Mouse (Mus musculus) effector memory CD4-positive, alpha-beta T cell, adult 5 months (primary cell): ENCODE data around the gene Tchh. TPM values are rescaled to one million over a fixed set of nuclear protein-coding genes. Genes with fewer than 3 reads are reported as not detected.

ENCODE experiments used
- polyA plus RNA-seq: library from polyadenylated mRNA; unstranded; fragments of 100-300 nt; shearing (Covaris generic); gene quantifications from one replicate; pipeline ENCODE4 v1.2.1, GENCODE M21; 2017

Tchh gene
- polyA plus RNA-seq, result 0.21 TPM

GRCm38 (mm10) chr3:93442030-93442429 is at the start of gene Tchh:
Gene Tchh, plus strand, starts transcription at chr3:93442330.

DNA sequence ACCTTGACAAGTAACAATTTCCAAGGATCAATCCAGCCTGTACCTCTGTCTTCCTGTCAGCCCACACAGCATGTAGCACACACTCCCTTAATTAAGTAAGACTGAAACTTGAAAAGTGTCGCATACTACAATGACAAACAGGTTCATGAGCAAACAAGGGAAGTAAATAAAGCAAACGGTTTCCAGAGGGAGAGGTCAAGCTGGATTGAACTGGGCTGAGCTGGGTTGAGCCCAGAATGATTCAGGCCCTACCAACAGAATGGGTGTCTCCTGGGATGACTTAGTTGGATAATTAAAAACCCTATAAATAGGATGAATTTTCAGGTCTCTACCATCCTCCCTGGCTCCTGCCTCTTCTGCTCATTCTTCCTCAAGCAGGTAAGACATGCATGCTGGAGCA is 48.8 kb upstream of the Tchh start, which contains the start of gene Rptn:
TSS of gene Rptn (plus strand) at position 334 of the 400 bp plus-strand sequence.

GRCm38 (mm10) chr3:93468561-93468960 is 26.4 kb downstream of the Tchh start, which contains the start of gene Tchhl1:
Gene Tchhl1, plus strand, starts transcription at chr3:93468754.

Other genes with a start within 250 kb of the Tchh start
- not detected for gene Flg2, start 245.1 kb upstream of the Tchh start, polyA plus RNA-seq
- gene Flg, start 168.8 kb upstream of the Tchh start, polyA plus RNA-seq, result not detected
- not detected for gene Hrnr, start 122.6 kb upstream of the Tchh start, polyA plus RNA-seq
- gene Rptn, start 48.6 kb upstream of the Tchh start, polyA plus RNA-seq, result not detected
- not detected for gene Tchhl1, start 26.4 kb downstream of the Tchh start, polyA plus RNA-seq
- gene S100a11, start 78.2 kb downstream of the Tchh start, polyA plus RNA-seq, result 975 TPM
- 463 TPM for gene S100a10, start 112.8 kb downstream of the Tchh start, polyA plus RNA-seq
- gene Tdpoz2, start 210.4 kb downstream of the Tchh start, polyA plus RNA-seq, result not detected
- gene Tdpoz1, start 234.0 kb downstream of the Tchh start, polyA plus RNA-seq, result not detected